Mouse (Mus musculus): Measurements from ENCODE around the gene Gmeb1. TPM values are rescaled to one million over a fixed set of nuclear protein-coding genes. Genes with fewer than 3 reads are reported as not detected.

Gmeb1 gene
- total RNA-seq, 4 experiments from 2014 or later: 7.4 to 11.0 (median 7.9) TPM

Small RNA genes within 50 kb of the gene (microRNA-seq; reads per million reads assigned to microRNA genes)
- not detected for gene Gm22033

Other genes with a start within 250 kb of the Gmeb1 start
- under 1 TPM in 3 of 4 experiments, not detected in 1; 0.10 to 0.22 (median 0.11) TPM for gene Gm10300, start 186.9 kb downstream of the Gmeb1 start, total RNA-seq (2022)
- gene Epb41, start 186.3 kb downstream of the Gmeb1 start, total RNA-seq (2022): 100 to 1,000 TPM; 114 to 129 (median 121) TPM
- under 1 TPM in 1 of 4 experiments, not detected in 3; 0.07 TPM for gene Oprd1, start 117.1 kb downstream of the Gmeb1 start, total RNA-seq (2022)
- gene Ythdf2, start 49.3 kb downstream of the Gmeb1 start, total RNA-seq (2022): 10 to 100 TPM; 25.1 to 30.9 (median 28.0) TPM
- 10 to 100 TPM; 35.4 to 47.2 (median 38.4) TPM for gene Taf12, start 12.8 kb upstream of the Gmeb1 start, total RNA-seq (2022)
- 1 to 10 TPM in 1 of 4 experiments, under 1 TPM in 1, not detected in 2; 0.58 to 1.5 TPM for gene Rab42, start 41.8 kb upstream of the Gmeb1 start, total RNA-seq (2022)
- 10 to 100 TPM in 3 of 4 experiments, 1 to 10 TPM in 1; 9.4 to 13.4 (median 11.1) TPM for gene Trnau1ap, start 67.9 kb upstream of the Gmeb1 start, total RNA-seq (2022)
- gene Rcc1, start 92.0 kb upstream of the Gmeb1 start, total RNA-seq (2022): 1 to 10 TPM; 4.8 to 8.4 (median 8.1) TPM
- gene Phactr4, start 160.9 kb upstream of the Gmeb1 start, total RNA-seq (2022): 10 to 100 TPM; 10.2 to 13.1 (median 10.9) TPM
- 1 to 10 TPM; 2.2 to 4.9 (median 3.4) TPM for gene Med18, start 202.3 kb upstream of the Gmeb1 start, total RNA-seq (2022)
- gene Sesn2, start 248.9 kb upstream of the Gmeb1 start, total RNA-seq (2022): 1 to 10 TPM; 2.1 to 2.5 (median 2.2) TPM

Measured in gastrocnemius, adult 8-10 months (tissue).